Mouse (Mus musculus) layer of hippocampus, postnatal 36 days (tissue): ENCODE data around the gene Hprt. TPM values are rescaled to one million over a fixed set of nuclear protein-coding genes. Genes with fewer than 3 reads are reported as not detected.

Source experiments
- DNase-seq, 2 experiments: peaks; one replicate each; pipeline ENCODE4 v3.0.0; 2022
- microRNA-seq, 2 experiments: library from miRNA; unstranded; fragments of <30 nt; microRNA quantifications; one replicate each; pipeline ENCODE4 v1.2.0; 2021
- total RNA-seq, 2 experiments: library from RNA; stranded (reverse); gene quantifications; 2 replicates each; pipeline ENCODE4 v1.2.3; 2021

Gene Hprt
- total RNA-seq, 2 experiments from 2014 or later: 138 to 144 TPM

- no peak for DNase-seq
These were observed 57.4 kb downstream of the Hprt start for GRCm38 (mm10) chrX:53045187-53045903.

GRCm38 (mm10) chrX:53046033-53046432, 58.1 kb downstream of the Hprt start:
- DNase-seq: no peak

- no peak for DNase-seq
These were observed 59.0 kb downstream of the Hprt start for GRCm38 (mm10) chrX:53046911-53047310.

GRCm38 (mm10) chrX:53049196-53049595, 61.3 kb downstream of the Hprt start:
- DNase-seq: no peak

GRCm38 (mm10) chrX:53050353-53050752, 62.4 kb downstream of the Hprt start:
- no peak for DNase-seq

- no peak for DNase-seq
These were observed 64.9 kb downstream of the Hprt start for GRCm38 (mm10) chrX:53052652-53053500.

GRCm38 (mm10) chrX:53053885-53054284, 65.9 kb downstream of the Hprt start:
- DNase-seq: no peak

- no peak for DNase-seq
These were observed 67.8 kb downstream of the Hprt start for GRCm38 (mm10) chrX:53055771-53056170.

GRCm38 (mm10) chrX:53056627-53057026, 68.7 kb downstream of the Hprt start:
- DNase-seq: no peak

GRCm38 (mm10) chrX:53057054-53057759, 69.3 kb downstream of the Hprt start:
- peak; percentile 47 for DNase-seq

- no peak for DNase-seq
These were observed 69.8 kb downstream of the Hprt start for GRCm38 (mm10) chrX:53057760-53058090.

- no peak for DNase-seq
These were observed 70.7 kb downstream of the Hprt start for GRCm38 (mm10) chrX:53058459-53059280.

- no peak for DNase-seq
These were observed 71.6 kb downstream of the Hprt start for GRCm38 (mm10) chrX:53059426-53060007.

- DNase-seq: no peak
These were observed 76.5 kb downstream of the Hprt start for GRCm38 (mm10) chrX:53064406-53064805.

Small RNAs within 50 kb of the gene (microRNA-seq; reads per million reads assigned to microRNA genes)
- gene Mir322 (808 to 1,142 reads per million in 2 experiments), gene Mir351 (243 to 515 reads per million in 2 experiments), gene Mir450-1 (0.42 to 1.2 reads per million in 2 experiments), gene Mir450-2 (0.30 to 0.42 reads per million in 2 experiments), gene Mir450b (3.0 to 4.2 reads per million in 2 experiments), gene Mir503 (15.5 to 16.7 reads per million in 2 experiments), gene Mir542 (30.5 to 34.9 reads per million in 2 experiments)

Other genes with a start within 250 kb of the Hprt start
- 1 to 10 TPM; 2.5 to 2.9 TPM for gene Ccdc160, start 196.9 kb upstream of the Hprt start, total RNA-seq
- gene Phf6, start 75.9 kb upstream of the Hprt start, total RNA-seq: 10 to 100 TPM; 21.5 to 22.4 TPM